22 mouse cellular contexts compared by ENCODE assay signal in the genomic region with DNA sequence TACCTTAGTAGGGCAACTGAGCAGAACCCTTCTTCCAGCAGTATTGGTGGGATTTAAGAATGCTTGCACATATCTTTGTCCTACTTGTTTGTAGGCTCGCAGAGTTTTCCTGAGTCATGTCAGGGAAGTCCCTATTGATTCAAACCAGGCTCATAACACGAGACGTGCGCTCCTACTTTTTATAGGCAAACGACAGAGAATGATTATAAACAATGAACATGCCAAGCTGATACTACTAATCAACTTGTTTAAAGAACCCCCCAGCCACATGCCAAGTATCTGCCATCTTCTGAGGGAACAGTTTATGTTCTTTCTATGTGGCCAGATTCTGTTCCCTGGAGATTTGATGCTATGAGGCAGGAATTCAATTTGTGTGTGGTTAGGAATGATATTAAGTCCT. TPM values are rescaled to one million over a fixed set of nuclear protein-coding genes. Genes with fewer than 3 reads are reported as not detected.
DNase-seq lines count a peak whose midpoint lies in the region; ATAC-seq and TF ChIP-seq lines count a peak whose summit lies in the region.
"Had no signal": no experiment of that assay in that cellular context is flagged by ENCODE, and none has a peak within 500 bp of the region (broad histone marks: within the 10 kb centered on the region; RNA-seq: fewer than 3 reads in every experiment).

No protein-coding gene starts in this region.

- no peaks in the 10 kb centered on the region for H3K4me1 ChIP-seq in forebrain, embryonic 14.5 days (ENCODE audit: control insufficient read depth, insufficient read depth, low read length)
- no peaks in the 10 kb centered on the region for H3K4me1 ChIP-seq in forebrain, embryonic 12.5 days
- peaks cover 17% of the 10 kb centered on the region for H3K4me1 ChIP-seq in lung, embryonic 16.5 days (replicated peaks; ENCODE audit: control insufficient read depth, insufficient read depth, low read length)
- H3K4me1 ChIP-seq: forebrain, embryonic 15.5 days; heart, embryonic 10.5 days had no signal

- ATAC-seq in forebrain, embryonic 14.5 days, result 0 out of 2 replicates have a peak, but pooled peaks have one; percentile 12
- ATAC-seq in forebrain, embryonic 12.5 days (ENCODE audit: low FRiP score), result no peak
- ATAC-seq in lung, embryonic 16.5 days (ENCODE audit: low read depth), result peak; percentile 24; the same call in 1 of the 2 replicates
- ATAC-seq: forebrain, embryonic 15.5 days; hindbrain, embryonic 16.5 days had no signal

- no peak for DNase-seq in forebrain, embryonic 14.5 days (ENCODE audit: low spot score)
- no peak for DNase-seq in lung, postnatal 4 days
- peak; percentile 21 for DNase-seq in 3134 (ENCODE audit: extremely low read depth, insufficient read length, low spot score)
- DNase-seq in brain, embryonic 14.5 days (ENCODE audit: low read depth), result peak; percentile 23
- DNase-seq in kidney, postnatal 14 days, result no peak
- DNase-seq in spleen, postnatal 36 days (ENCODE audit: low spot score in 2 of 2), result no peak
- DNase-seq: adrenal gland, adult 8-10 months; cerebellum, adult 11-12 months; cerebellum, adult 9-10 months; cerebellum, postnatal 25 days; heart, adult 18-20 months; heart, postnatal 10 days; heart, postnatal 4 days had no signal

- WGBS in forebrain, embryonic 14.5 days, result 35% methylated on average over 5 of the region's 5 CpGs
- 76% methylated on average over 5 of the region's 5 CpGs for WGBS in forebrain, embryonic 12.5 days
- 36% methylated on average over 5 of the region's 5 CpGs for whole genome bisulfite sequencing in lung, embryonic 16.5 days

- no peak overlapping the region for H3K4me3 ChIP-seq in forebrain, embryonic 14.5 days (ENCODE audit: low read depth, low read length)
- no peak overlapping the region for H3K4me3 ChIP-seq in forebrain, embryonic 12.5 days (replicated peaks)
- no peak overlapping the region for H3K4me3 ChIP-seq in lung, embryonic 16.5 days (ENCODE audit: low read length)
- H3K4me3 ChIP-seq: forebrain, embryonic 15.5 days; heart, embryonic 10.5 days; hindbrain, embryonic 12.5 days had no signal

- no peak overlapping the region for H3K4me2 ChIP-seq in forebrain, embryonic 14.5 days (ENCODE audit: low read length)
- H3K4me2 ChIP-seq in forebrain, embryonic 12.5 days, result no peak overlapping the region
- H3K4me2 ChIP-seq in lung, embryonic 16.5 days (ENCODE audit: low read depth, low read length), result no peak overlapping the region
- H3K4me2 ChIP-seq: forebrain, embryonic 15.5 days; hindbrain, embryonic 12.5 days had no signal

- H3K36me3 ChIP-seq in forebrain, embryonic 14.5 days (ENCODE audit: control insufficient read depth, insufficient read depth, low read length), result no peaks in the 10 kb centered on the region
- no peaks in the 10 kb centered on the region for H3K36me3 ChIP-seq in forebrain, embryonic 12.5 days (replicated peaks)
- H3K36me3 ChIP-seq in lung, embryonic 16.5 days (ENCODE audit: control insufficient read depth, insufficient read depth, low read length), result no peaks in the 10 kb centered on the region
- H3K36me3 ChIP-seq: forebrain, embryonic 15.5 days; heart, embryonic 10.5 days; hindbrain, embryonic 12.5 days had no signal

- no peak for TF ChIP-seq CTCF in brain, embryonic 14.5 days (IDR thresholded peaks at IDR 0.05; ENCODE audit: borderline replicate concordance, extremely low read depth, insufficient read depth, insufficient read length)

- H3K9ac ChIP-seq in forebrain, embryonic 14.5 days (ENCODE audit: low read length), result no peak overlapping the region
- H3K9ac ChIP-seq in forebrain, embryonic 12.5 days, result no peak overlapping the region
- no peak overlapping the region for H3K9ac ChIP-seq in lung, embryonic 16.5 days (ENCODE audit: low read length)
- H3K9ac ChIP-seq: forebrain, embryonic 15.5 days; hindbrain, embryonic 12.5 days had no signal

- H3K9me3 ChIP-seq in forebrain, embryonic 14.5 days (replicated peaks; ENCODE audit: control insufficient read depth, low read length), result no peaks in the 10 kb centered on the region
- no peaks in the 10 kb centered on the region for H3K9me3 ChIP-seq in forebrain, embryonic 12.5 days
- no peaks in the 10 kb centered on the region for H3K9me3 ChIP-seq in lung, embryonic 16.5 days (ENCODE audit: control insufficient read depth, low read length)
- H3K9me3 ChIP-seq: forebrain, embryonic 15.5 days; heart, embryonic 10.5 days; hindbrain, embryonic 12.5 days had no signal

- TF ChIP-seq POLR2A in brain, embryonic 14.5 days (IDR thresholded peaks at IDR 0.05; ENCODE audit: borderline replicate concordance, extremely low read depth, insufficient read depth, insufficient read length, poor library complexity, severe bottlenecking), result no peak

- H3K27ac ChIP-seq in forebrain, embryonic 14.5 days (ENCODE audit: low read depth, low read length), result no peak overlapping the region
- no peak overlapping the region for H3K27ac ChIP-seq in forebrain, embryonic 12.5 days
- H3K27ac ChIP-seq in lung, embryonic 16.5 days (ENCODE audit: low read length), result no peak overlapping the region
- H3K27ac ChIP-seq: forebrain, embryonic 15.5 days; heart, embryonic 10.5 days; hindbrain, embryonic 12.5 days had no signal

- no peaks in the 10 kb centered on the region for H3K27me3 ChIP-seq in forebrain, embryonic 14.5 days (replicated peaks; ENCODE audit: control insufficient read depth, insufficient read depth, low read length)
- H3K27me3 ChIP-seq in forebrain, embryonic 12.5 days, result no peaks in the 10 kb centered on the region
- H3K27me3 ChIP-seq in lung, embryonic 16.5 days (ENCODE audit: control insufficient read depth, insufficient read depth, low read depth, low read length), result no peaks in the 10 kb centered on the region
- H3K27me3 ChIP-seq: forebrain, embryonic 15.5 days; hindbrain, embryonic 12.5 days had no signal

RNA-seq across cellular contexts. Expression of a gene that starts 28.3 kb away (rescaled TPM):
- polyA plus RNA-seq in forebrain, embryonic 14.5 days (2014; fragmentation: Nextera tagmentation; extraction: Ambion mirVana), result not detected in 2 replicates
- polyA plus RNA-seq in forebrain, embryonic 12.5 days (2016; fragmentation: Nextera tagmentation; extraction: Ambion mirVana), result not detected in 2 replicates
- not detected in 2 replicates for polyA plus RNA-seq in lung, embryonic 16.5 days (2015; fragmentation: Nextera tagmentation; extraction: Ambion mirVana)
- polyA plus RNA-seq in brain, embryonic 14.5 days (2012; rRNA removed), result not detected in 2 replicates
- polyA plus RNA-seq: cortical plate, adult 2 months; embryonic facial prominence, embryonic 14.5 days; forebrain, embryonic 15.5 days; heart, embryonic 10.5 days; heart, embryonic 14.5 days; hindbrain, embryonic 12.5 days; hindbrain, embryonic 16.5 days had no signal

Comparison
In these comparisons a context has a peak if more than half of its experiments do, and no peak if none do; other contexts are left out.
1. DNase-seq: peak in 3134 (single experiment) and brain, embryonic 14.5 days (single experiment); none in forebrain, embryonic 14.5 days (single experiment), lung, postnatal 4 days (0 of 2), kidney, postnatal 14 days (single experiment) and spleen, postnatal 36 days (0 of 2).